Mouse (Mus musculus): ENCODE results near the gene Rpl34.
A peak's percentile ranks its signal among the peaks of the same experiment; 100 is the strongest.

Rpl34 gene

DNA sequence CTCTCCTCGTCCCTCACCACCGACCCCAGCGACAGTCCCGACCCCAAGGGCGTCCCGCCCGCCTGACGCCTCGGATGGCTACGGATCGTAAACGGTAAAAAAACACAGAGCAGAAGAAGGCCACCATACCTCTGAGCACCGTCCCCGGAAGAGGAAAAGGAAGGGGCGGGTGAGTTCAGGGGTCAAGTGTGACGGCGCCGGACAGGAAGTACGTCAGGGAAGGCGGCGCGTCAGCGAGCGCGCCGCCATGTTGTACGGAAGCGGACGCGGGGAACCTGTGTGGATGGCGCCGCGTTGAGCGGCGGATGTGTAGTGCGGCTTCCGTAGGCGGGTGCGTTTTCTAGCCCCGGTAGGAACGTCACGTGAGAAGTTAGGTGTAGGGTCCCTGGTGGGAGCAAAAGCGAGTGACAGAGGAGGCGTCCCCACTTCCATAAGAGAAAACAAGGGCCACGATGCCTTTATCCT lies at the start of gene Rpl34:
TSS of gene Rpl34 (minus strand) at position 210 of the 465 bp plus-strand sequence.
- peak; percentile 89 for DNase-seq (ENCODE audit: low read depth, low spot score)

DNA sequence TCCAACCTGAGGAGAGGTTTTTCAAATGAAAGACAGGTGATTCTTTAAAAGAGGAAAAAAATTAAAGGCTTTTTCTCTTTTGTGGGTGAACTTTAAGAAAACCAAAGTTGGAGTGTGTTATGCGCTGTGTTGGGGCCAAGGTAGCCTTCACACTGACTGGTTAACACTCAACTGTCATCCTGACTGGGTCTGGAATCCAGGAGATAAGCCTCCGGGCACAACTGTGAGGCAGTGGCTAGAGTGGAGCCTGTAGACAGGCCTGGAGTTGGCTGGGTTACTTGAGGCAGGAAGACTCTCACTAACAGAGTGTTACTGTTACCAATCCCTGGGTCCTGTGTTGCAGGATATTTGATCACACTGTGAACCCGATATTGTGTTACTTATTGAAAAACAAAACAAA lies 38.0 kb upstream of the Rpl34 start:
- no peak for DNase-seq (ENCODE audit: low read depth, low spot score)

DNA sequence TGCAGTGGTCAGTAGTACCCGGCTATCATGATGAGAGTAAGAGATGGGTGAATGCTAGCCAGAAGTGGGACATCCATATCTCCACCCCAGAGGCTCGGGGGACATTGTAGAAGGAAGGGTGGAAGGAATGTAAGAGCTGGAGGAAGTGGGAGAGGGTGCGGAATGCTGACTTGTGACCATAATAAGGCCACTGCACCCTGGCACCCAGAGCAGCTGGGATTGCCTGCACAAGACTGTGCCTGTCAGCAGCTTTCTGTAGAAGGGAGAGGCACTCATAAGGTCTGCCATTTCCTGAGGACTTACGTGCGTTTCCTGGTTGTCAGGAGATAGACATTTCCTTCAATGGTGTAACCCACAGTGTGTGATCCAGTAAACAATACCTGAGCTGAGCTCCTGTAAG lies 33.9 kb upstream of the Rpl34 start:
- DNase-seq (ENCODE audit: low read depth, low spot score), result no peak

DNA sequence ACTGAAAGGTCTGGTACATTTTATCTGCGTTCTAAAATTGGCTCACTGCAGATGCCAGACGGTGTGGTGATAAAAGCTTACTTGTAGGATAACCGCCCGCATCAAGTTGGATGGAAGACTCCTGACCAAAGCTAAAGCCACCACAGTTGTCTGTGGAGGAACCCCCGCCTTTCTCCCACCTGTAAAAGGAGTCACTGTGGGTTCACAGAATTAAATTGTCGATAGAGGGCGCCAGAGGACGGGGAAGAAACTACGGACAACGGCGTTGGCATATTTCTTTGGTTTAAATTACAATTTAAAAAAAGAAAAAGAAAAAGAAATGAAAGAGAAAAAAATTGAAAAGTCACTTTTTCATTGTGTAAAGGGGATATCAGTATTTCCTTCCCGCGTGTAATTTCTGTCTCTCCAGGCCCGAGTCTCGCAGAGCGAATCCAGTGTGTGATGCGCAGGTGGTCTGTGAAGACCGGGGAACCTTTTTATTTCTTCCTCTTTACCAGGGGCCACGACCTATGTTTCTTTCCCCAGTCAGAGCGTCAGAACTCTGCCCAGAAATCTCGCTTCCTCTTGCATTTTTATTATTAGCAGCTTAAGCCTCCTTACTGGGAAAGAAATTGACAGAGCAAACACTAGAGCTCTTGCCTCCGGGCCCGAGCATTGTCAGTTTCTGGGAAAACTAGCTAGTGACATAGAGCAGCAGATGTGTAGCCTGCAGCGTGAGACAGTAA lies 30.7 kb upstream of the Rpl34 start:
- peak; percentile 22 for DNase-seq (ENCODE audit: low read depth, low spot score)

DNA sequence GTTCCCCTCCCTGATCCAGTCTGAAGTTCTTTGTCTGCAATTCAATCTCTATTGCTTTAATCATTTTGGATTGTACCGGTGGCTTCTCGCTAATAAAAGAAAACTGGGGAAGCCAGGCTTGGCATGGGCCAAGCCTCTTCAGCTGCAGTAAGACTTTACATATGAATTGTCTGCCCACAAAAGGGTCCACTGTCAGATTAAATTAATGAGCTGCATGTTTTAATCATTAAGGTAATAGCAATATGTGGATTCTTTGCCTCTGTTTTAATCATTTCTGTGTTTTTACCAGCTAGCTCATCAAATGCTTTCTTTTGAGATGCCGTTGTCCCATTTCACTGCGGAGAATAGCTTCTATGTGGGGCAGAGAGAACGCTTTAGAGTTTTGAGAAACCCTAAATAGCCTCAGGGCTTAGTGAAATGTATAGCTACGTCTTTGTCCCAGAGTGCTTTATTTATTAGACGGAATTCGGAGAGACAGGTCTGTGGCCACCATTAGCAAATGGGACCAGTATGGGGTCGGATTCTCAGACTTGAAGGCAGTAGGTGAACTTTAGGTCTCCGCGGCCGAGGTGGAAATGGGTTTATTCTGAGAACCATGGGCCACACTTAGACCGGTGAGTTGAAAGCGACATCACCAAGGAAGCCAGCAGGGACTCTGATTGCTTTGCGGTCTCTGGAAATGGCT lies 28.1 kb upstream of the Rpl34 start:
- DNase-seq (ENCODE audit: low read depth, low spot score), result no peak

DNA sequence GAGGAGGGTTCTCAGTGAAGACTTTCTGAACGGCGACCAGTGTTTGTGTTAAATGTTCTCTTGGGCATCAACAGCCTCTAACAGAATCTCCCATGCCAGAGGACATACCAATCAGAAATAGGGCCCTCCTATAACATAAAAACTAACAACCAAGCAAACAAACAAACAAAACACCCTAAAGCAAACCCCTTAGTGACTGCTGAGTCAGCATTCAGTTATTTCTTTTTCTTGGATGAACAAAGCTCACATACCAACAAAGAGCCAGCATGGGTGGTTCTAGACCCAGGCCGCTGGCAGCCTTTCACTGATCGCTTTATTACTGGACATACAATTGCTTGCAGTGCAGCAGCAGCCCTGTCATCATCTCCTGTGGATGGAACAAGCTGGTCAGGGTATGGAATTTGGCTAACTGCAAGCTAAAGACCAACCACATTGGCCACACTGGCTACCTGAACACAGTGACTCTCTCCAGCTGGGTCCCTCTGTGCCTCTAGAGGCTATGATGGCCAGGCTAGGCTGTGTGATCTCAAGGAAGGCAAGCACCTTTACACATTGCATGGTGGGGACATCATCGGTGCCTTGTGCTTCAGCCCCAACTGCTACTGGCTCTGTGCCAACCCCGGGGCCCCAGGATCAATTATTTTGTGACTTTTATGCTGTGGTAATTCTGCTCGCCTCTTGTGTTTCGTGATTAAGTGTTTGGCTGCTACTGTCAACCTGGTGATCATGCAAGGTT lies 27.1 kb upstream of the Rpl34 start:
- DNase-seq (ENCODE audit: low read depth, low spot score), result no peak

DNA sequence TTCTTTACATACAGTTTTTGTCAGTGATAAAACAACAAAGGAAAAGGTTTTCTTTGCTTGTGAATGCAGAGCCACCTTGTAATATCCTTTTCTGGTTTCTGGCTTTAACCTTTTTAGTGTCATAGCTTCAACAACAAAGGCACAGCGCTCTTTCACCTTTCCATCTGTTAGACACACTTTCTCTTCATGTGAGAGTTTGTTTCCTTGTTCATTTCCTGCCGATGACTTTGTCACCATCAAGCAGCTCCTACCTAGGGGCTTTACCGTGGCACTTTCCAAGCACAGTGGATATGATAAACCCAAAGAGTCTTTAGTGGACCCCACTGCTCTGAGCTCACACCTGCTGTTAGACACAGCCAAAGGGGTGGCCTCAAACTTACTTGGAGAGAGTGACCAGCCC lies 19.0 kb upstream of the Rpl34 start:
- no peak for DNase-seq (ENCODE audit: low read depth, low spot score)

DNA sequence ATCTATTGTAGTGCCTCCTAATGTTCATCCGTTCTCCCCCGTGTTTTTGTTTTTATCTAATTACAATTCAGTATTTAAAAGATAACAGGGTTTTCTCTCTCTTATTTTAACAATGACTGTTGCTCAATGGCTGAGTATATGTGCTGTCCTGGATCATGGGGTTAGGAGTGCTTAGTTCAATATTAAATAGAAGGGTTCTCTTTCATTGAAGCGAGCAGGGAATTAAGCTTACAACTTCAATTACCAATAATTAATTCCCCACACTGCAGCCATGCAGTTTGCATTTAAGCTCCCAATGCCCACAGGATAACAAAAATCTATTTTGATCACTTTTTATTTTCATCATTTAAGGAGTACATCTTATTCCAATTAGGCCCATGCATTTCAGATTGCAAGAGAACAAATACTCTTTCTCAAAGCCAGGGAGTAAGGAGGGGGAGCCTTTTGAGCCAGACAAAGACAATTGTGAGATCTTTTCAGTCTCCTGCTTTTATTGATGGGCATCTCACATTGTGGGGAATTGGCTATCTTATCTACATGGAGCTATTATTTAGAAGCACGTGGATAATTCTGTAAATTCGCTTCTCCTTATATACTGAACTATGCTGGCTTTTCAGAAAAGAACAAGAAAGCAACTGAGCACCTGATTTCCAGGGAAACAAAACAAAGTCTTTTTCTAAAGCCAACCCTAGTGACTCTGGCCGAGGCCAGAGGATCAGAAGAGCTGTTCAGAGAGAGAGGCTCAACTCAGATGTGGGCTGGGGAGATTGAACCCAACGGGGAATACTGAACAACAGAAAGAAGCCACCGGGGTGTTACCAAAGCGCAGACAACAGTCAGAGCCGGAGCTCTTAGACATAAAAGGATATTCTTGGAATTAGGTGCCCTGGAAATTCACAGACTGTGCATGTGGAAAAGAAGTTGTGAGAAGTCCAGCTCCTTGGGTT lies 16.7 kb upstream of the Rpl34 start:
- no peak for DNase-seq (ENCODE audit: low read depth, low spot score)

DNA sequence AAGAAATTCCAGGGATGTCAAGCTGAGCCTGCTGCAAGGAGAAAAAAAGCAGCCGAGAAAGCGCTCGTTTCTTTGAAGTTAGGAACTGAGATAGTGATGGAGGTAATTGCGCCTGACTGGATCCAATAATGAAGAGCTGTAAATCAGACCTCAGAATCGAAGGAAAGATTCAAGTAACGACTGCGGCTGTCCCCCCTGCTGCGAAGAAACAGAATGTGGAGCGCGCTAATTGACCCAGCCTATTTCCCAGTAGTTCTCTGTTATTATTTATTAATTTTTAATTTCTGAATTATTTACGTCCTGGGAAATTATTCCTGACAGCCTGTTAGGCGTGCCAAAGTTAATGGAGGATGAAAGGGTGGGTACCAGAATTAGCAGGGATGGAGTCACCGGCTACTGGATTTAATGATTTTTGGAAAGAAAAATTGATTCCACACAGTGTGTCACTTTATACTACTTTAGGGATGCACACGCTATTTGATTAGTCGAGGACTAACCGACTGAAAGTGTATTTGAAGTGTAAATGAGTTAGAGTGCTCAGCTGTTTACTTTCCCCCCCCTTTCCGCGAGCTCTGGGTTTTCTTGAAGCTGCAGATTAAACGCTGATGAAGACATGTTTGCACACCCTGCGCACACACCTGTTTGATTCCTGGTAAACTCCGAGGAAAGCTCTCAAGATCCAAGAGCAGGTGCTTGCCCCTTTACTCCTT lies 7.6 kb upstream of the Rpl34 start:
- DNase-seq (ENCODE audit: low read depth, low spot score), result no peak

DNA sequence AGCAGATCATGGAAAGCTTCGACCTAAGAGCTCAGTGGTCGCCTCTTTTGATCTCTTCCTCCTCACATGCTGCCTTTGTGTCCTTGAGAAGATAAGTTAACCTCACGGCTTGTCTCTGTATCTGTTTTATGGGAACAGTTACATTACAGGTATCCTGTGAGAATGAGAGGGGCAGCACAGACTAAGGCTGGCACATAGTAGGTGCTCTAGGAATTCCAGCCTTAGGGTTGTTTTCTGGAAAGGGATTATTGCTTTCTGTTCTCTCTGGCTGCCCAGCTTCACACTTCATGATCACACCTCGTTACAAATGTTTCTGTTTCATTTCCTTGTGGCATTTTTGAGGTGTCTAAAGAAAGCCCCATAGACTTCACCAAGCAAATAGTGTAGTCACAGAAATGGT lies 6.6 kb upstream of the Rpl34 start:
- no peak for DNase-seq (ENCODE audit: low read depth, low spot score)

DNA sequence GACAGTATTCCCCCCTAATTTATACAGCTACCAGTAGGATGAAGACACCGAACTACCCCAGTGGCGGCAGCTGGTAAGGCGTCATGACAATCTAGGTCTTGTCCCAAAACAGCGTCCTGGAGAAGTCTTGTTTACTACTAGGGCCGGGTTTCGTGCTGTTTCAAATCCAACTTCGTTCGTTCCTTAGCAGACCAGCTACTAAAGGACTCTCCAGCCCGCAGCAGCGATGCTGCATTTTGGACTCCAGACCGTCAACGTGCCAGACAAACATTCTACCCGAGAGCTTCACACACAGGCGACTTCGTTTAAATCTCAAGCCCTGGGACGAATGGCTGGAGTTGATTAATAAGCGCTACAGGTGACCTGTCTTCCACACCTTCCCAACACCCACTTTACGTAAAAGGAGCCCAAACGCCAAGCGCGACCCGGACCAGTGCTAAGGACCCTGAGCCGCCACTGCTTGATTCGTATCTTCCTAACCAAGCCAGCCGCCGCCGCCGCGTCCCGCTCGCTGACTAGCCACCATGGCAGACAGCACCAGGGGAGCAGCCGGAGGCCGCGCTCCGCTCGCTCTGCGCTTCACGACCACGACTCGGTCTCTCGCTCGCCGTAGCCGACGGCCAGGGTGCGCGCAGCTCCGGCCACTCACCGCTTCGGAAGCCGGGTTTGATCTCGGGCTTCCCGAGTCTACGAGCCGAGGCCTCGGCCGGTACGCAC lies 568 bp downstream of the Rpl34 start:
- no peak for DNase-seq (ENCODE audit: low read depth, low spot score)

DNA sequence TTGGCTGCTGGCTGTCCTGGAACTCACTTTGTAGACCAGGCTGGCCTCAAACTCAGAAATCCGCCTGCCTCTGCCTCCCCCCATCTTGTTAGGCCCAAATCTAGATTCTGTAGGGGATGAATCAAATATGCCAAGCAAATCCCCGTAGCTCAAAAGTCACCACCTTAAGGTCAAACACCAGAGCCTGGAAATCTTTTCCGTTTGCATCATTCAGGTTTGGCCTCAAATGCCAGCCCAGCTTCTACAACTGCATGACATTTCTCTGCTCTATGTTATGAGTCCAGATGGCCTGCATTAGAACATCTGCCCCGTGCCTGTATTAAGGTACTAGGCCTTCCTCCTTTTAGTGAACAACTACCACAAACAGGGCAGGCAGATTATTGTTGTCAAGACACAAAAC lies 2.5 kb downstream of the Rpl34 start:
- DNase-seq (ENCODE audit: low read depth, low spot score), result no peak

DNA sequence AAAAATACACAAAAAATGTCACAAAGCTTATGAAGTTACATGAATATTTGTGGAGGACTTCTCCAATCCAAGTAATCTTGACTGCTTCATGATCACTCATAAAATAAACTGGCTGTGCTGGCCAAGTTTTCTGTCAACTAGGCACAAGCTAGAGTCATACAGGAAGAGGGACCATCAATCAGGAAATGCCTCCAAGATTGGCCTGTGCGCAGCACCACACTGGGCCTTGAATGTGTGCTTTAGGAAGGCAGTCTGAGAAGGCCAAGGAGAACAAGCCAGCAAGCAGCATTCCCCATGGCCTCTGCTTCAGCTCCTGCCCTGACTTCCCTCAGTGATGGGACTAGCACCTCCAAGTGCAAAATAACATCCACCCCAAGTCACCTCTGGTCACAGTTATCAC lies 3.2 kb downstream of the Rpl34 start:
- DNase-seq (ENCODE audit: low read depth, low spot score), result no peak

DNA sequence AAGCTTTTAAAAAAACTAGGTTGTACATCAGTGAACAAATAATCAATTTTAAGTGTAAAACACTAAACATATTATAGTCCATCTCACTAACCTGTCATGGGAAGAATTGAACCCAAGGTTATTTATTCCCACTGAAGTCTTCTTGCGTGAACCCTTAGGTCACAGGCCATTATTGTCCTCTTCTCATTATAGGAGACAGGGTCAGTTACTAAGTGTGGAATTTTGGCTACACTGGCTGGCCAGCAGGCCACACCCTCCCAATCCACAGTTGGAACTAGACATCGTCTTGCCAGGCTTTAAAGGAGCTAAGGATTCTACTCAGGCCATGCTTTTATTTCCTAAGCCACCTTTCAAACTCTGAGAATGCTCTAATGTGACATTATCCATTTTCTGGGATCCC lies 4.5 kb downstream of the Rpl34 start:
- DNase-seq (ENCODE audit: low read depth, low spot score), result no peak

DNA sequence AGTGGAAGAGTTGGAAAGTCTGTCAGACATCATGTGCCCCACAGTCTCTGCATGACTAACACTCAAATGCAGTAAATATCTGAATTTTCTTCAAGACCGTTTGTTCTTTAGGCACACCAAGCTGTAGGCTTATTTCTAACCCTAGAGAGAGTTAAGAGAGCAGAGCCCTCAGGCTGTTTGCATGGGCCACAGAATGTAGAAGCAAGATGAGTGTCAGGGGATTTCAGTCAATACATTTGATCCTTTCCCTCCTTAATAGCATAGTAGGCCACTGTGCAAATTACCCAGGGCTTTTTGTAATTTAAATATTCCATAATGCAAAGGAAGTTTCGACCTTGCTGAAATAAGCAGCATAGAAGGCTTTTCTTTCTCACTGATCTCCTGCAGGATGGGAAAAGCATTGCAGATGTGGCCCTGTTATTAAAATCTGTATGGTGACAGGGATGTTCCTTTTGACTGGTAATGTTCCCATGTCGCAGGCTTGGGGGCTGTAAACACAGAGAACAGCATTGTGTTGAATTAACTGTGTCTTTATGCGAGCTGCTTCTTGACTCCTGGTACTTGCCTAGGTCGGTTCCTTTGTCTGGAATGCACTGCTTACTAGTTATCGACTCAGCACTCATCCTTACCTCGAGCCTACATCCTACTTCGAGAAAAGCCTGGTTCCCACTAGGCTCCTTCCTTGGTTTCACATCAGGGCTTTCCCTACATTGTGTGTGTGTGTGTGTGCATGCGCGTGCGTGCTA lies 7.3 kb downstream of the Rpl34 start:
- DNase-seq (ENCODE audit: low read depth, low spot score), result no peak

DNA sequence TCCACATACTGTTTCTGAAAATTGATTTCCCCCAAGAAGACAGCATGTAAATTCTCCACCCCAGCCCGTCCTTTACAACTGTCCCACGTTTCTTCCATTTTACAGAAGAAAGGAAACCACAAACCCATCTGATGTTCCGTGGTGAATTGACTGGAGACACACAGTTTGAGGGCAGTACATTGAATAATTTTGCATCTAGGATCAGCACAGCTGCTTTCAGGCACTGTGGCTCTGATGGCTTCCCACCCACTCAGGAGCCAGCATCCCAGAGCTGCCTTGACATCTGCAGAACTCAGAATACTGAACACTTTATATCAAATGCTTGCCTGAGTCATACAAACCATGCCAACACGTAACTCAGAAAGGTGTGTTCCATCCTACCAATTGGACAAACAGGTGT lies 10.0 kb downstream of the Rpl34 start:
- DNase-seq (ENCODE audit: low read depth, low spot score), result no peak

DNA sequence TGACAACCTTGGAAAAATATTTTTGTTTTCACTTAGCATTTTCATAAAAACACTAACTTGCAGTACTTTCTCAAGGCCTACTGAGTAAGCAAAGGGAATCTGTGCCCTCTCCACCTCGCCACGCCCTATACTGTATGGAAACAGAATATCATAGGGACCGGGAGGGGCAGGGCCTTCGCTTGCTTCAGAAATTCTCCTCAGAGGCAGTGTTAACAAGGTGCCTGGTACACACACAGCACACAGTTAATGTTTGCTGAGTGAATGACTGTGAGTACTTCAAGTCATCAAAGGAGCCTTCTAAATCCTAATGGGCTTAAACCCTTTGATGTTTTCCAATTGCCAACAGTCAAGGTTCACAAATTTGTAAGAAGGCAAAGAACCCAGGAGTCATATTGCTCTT lies 11.3 kb downstream of the Rpl34 start:
- no peak for DNase-seq (ENCODE audit: low read depth, low spot score)

DNA sequence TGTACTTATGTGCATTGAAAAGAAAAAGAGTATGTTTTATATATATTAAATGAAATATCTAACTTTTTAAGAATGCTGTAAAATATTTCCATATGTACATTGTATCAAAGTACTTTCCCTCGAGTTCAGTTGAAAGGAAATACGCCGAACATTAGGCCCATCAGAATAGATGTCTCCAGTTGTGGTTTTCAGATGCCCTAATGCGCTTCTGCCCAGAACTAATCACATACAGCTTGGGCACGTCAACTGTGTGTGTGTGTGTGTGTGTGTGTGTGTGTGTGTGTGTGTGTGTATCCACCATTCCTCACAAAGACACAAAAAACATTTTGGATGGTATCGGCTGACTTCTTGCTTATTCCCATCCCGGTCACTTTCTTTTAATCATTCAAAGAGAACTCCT lies 13.6 kb downstream of the Rpl34 start:
- no peak for DNase-seq (ENCODE audit: low read depth, low spot score)

DNA sequence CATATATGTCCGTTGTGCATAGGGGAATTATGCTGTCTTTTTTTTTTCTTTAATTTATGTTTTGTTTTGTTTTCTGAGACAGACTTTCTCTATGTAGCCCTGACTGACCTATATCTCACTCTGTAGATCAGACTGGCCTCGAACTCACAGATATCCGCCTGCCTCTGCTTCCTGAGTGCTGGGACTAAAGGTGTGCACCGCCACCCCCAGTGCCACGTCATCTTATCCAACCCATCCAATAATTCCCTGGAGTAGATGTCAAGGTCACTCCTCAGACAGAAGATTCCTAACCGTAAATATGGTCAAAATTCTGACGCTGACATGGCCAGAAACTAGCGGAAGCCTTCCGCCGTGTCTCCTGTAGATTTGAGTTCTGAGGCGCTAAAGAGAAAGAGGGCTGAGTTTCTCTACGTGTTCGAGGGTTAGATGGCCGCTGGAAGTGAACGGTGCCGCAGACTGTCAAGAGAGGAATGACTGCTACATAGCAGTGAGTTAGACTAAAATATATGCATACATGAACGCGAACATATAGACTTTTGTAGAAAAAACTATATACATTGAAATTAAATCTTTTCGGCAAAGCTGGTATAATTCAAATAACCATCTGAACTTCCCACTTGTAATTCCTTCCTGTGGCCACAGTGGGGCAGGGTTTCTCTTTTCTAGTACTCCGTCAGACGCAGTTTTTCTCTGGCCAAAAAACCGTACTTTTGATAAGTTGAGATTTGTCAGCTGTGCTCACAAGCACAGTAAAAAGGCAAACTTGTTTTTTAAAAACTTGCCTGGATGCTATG lies 15.2 kb downstream of the Rpl34 start:
- DNase-seq (ENCODE audit: low read depth, low spot score), result peak; percentile 34
